Mouse (Mus musculus) liver (tissue): ENCODE data around the gene Pithd1.

Experiments used
- DNase-seq: peaks from one replicate; pipeline ENCODE4 v3.0.0-alpha.2; 2020; ENCODE audit warnings: mixed read lengths

Pithd1 gene

DNA sequence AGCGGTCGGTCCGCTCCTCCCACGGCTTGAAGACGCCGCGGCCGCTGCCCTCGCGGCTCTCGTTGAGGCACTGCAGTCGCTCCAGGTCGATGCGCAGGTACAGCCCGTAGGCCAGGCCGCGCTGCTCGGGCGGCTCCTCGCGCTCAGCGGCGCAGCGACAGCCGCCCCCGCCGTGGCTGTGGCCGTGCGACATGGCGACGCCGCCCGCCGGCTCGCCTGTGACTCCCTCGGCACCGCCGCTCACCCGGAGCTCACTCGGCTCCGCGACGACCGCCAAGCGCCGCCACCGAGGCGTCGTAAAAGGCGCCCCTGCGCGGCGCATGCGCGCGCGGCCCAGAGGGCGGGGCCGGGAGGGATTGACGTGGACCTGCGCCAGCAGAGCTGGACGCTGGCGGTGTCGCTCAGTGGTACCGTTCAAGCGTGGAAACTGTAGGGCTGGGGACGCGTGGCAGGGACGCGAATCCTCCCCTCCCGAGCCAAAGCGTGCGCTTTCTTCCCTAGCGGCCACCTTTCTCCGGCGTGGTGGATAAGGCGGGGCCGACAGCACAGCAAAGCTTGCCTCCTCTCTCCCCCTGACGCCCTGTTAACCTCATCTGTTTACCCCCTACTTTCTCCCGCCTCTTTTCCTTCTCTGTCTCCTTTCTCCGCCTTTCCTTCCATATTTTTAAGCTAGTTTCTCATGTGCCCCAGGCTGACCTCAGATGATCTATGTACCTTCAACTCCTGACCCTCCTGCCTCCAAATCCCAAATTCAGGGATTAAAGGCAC, at the start of gene Pithd1:
TSS of gene Pithd1 (minus strand) at position 322 of the 768 bp plus-strand sequence.
- peak; percentile 96 for DNase-seq

DNA sequence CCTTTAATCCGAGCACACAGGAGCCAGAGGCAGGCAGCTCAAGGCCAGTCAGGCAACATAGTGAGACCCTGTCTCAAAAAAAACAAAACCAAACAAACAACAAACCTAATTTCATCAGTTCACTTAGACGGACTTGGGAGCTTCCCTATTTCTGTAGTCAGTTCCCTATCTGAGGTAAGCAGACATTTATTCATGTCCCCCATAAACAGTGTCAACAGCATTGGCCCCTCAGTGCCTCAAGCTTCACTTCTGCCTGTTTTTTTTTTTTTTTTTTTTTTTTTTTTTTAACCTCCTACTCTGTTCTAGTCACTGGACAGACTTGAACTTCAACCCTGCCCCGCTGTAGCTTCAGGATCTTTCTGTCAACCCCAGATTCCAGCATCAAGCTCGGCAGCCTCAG, 48.0 kb upstream of the Pithd1 start:
- no peak for DNase-seq

DNA sequence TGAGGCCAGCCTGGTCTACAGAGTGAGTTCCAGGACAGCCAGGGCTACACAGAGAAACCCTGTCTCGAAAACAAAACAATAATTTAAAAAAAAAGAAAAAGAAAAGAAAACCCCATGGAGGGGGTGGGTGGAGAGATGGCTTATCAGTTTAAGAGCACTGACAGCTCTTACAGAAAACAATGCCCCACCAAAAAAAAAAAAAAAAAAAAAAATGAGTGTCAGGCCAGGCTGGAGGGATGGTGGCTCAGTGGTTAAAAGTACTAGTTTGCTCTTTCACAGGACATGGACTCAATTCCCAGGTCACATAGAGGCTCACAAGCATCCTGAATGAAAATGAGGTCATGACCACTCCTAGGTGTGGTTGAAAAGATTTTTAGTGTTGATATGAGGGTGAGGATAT, 46.2 kb upstream of the Pithd1 start:
- DNase-seq: no peak

DNA sequence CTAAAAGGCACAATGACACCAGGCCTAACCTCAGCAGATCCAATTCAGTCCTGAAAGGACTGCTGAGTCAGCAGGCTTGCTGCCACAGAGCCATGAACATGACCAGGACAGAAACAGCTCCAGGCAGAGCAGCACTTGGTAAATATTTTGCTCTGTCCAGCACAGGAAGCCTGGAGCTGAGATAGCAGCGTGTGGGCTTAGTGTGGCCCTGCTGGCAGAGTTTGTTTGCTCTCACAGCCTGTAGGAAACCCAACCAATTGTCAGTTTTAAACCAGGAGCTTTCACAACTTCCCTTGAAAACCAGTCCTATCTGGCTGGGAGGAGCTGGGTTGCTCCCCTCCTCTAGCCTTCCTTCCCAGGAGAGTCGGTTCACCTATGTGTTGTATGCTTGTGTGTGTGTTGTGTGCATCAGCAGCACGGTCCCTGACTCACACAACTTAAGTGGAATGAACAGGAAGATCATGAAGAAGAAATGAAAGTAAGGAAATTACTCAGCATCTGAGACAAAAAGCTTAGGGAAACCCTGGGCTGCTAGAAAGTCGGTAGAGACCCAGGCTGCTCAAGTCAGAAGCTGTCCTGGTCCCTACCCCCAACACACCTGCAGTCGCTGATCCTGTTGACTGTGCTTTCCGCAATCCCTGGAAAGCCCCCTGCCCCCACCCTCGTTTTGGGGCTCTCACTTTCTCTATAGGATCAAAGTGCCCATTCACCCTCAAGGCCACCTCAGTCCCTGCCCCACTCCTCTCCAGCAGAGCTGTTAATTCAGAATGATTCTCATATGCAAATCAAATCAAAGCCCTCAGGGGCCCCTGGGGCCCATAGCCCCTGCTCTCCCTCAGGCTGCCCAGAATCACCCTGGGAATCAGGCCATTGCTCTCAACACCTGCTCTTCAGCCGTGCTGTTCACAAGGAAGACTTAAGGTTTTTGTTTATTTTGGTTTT, 44.2 kb upstream of the Pithd1 start:
- DNase-seq: peak; percentile 68

DNA sequence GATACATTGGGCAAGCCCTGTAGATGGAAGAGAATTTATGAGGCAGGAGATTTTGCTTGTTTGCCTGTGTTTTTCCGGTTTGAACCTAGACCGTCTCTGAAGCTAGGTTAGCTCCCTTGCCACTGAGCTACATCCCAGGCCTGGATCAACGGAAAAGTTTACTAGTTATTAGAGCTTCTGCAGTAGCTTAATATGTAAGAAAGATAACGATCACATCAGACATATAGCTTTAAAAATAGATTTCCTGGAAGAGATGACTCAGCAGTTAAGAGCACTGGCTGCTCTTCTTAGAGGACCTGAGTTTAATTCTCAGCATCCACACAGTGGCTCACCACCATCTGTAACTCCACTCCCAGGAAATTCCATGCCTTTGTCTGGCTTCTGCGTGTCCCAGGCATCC, 41.6 kb upstream of the Pithd1 start:
- DNase-seq: no peak

DNA sequence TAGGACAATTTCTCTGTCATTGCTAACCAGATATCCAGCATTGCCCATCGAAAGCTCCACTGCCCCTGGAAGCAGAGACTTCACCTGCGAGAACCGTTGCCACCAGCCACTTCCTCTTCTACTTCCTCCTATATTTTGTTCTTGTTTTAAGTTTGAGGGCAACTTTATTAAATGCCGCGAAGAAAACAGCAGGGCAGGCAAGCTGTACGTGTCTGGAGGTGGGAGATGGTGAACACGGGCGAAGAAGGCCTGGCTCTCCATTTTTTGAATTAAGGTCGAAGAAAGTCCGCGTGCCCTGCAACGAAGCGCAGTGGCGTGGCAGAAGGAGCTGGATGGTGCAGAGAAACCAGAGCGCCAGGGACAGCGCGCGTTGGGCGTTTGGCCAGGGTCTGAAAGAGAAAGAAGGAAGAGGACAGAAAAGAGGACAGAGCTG, 41.1 kb upstream of the Pithd1 start:
- DNase-seq: no peak

DNA sequence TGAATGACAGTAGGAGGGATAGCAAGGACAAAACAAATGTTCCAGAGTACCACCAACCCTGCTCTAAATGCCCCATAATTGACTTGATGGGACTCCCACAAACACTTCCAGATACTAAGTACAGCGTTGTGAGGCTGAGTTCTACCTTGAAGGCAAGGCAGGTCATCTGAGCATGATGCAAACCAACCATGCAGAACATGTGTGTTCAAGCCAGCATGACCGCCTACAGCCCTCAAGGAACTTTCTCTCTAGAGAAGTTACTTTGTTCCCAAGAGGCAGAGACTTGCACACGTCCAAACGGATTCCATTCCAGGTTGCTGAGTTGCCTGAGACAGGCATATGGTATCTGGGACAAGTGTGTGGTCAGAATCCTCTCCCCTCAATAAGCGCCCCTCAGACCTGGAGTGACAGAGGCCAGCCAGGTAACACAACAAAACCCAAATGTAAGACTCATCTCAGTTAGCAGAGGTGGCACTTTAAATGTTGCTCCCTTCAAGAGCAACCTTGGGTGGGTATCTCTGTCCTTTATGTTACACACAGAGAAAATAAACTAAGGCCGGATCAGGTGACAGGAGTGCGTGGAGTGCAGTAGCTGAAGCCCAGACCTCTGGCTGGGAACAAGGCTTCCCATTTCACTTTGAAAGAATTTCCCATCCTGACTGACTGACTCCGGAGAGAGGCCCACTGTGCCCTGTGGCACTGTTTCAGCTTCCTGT, 40.5 kb upstream of the Pithd1 start:
- DNase-seq: no peak

DNA sequence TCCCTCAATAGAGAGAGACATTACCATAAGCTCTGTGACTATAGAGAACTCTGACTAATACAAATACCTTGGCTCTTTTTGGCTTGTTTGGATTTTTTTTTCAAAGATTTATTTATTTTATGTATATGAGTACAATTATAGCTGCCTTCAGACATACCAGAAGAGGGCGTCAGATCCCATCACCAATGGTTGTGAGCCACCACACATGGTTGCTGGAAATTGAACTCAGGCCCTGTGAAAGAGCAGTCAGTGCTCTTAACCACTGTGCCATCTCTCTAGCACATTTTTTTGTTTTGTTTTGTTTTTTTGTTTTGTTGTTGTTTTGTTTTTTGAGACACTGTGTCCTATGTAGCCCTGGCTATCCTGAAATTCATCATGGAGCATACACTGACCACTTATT, 38.3 kb upstream of the Pithd1 start:
- no peak for DNase-seq

DNA sequence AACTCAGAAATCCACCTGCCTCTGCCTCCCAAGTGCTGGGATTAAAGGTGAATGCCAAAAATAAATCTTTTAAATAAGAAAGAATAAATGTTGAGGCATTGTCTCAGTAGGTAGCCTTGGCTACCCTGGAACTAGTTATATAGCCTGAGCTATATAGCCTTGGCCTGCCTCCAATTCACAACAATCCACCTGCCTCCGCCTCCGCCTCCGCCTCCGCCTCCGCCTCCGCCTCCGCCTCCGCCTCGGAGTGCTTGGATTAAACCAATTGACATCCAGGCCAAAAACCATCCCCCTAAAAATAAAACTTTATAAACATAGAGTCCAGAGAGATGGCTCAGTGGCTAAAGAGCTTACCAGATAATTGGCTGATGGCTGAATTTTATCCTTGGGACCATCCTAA, 35.9 kb upstream of the Pithd1 start:
- DNase-seq: no peak

DNA sequence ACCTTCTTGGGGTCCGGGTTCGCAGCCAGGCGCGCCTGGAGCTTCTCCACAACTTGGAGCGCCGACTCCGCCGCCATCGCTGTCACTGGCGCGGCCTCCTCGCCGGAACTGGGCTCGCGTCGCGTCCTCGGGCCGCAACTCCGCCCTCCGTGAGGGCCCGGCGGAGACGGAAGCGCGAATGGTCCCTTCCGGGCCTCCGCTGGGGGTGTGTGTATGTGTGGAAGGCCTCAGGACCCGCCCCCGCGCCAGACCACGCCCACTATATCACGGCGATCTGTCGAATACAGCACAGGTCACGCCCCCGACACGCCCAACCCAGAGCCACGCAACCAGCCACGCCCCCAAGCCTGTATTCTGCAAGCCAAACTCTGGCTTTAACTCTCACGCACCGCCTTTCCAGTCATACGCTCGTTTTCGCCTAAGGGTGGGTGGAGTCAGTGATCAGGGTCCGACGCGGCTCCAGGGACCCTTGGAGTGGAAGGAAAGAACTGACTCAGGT, 34.5 kb upstream of the Pithd1 start, which contains the start of gene Eloa:
TSS of gene Eloa (minus strand) at position 215 of the 499 bp plus-strand sequence.
- peak; percentile 100 for DNase-seq

DNA sequence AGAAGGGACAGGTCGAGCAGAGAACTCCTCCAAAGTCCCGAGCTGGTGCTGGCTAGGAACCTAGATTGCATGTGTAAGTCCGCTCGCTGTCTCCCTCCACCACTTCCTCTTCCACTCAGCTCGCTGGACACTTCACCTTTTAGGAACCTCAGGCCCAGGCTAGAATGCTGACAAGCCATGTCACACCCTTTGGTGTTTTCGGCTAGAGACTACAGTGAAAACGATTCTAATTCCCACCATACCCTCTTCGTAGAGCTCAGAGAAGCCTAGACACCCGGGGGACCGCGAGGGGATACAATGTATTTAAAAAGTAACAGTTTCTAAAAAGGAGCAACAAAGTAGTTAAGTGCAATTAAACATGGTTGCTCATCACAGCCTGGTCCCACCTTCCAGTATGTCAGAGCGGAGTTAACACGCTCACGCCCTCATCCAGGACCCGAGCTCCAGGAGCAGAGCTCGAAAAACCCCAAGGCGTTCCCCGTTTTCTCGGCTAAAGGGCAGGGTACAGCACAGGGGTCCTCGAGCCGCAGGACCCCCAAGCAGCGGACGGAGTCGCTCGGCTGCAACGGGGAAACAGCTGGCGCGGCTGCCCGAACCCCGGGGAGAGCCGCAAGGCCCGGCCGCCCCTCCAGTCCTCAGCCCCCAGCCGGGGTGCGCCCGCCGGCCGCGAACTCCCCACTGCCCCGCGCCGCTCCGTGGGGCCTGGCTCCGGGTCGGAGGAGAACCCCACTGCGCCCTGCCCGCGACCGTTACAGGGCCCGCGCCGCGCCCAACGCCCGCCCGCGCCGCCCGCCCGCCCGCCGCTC, 33.9 kb upstream of the Pithd1 start:
- DNase-seq: peak; percentile 61

DNA sequence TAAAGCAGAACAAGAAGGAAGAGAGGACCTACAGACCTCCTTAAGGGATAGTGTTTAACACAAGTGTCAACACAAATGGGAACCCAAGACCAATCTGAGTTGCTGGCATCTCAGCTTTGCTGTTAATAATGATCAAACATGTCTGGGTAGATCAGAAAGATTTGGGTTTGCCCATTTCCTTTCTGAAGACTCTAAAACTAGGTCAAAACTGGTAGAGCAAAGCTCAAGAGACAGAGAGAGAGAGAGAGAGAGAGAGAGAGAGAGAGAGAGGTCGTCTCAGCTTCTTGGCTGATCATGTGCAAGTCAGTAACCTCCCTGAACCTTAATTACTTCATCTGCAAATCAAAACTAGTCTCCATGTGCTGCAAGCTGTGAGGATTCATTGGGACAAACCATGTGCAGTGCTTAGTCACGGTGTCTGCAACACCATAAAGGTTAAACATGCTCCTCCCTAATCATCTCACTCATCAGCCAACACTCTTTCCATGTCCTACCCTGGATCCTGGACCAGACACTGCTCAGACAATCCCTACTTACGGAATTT, 29.1 kb upstream of the Pithd1 start:
- no peak for DNase-seq

DNA sequence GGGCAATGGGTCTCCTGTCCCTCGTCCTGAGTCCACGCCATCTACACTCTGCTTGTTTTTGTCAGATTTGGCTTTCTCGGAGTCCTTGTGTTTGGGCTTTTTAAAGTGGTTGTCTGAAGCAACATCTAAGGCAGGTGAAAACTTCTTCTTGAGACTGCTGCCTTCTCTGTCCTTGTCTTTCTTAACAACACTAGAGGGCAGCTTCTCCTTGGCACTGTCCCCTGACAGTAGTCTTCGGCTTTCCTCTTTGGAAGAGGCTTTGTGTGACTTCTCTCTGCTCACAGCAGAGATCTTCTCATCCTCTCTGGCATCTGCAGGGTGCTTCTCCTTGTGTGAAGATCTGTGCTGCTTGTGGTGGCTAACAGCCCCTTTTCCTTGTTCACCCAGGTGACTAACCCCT, 23.5 kb upstream of the Pithd1 start:
- no peak for DNase-seq

DNA sequence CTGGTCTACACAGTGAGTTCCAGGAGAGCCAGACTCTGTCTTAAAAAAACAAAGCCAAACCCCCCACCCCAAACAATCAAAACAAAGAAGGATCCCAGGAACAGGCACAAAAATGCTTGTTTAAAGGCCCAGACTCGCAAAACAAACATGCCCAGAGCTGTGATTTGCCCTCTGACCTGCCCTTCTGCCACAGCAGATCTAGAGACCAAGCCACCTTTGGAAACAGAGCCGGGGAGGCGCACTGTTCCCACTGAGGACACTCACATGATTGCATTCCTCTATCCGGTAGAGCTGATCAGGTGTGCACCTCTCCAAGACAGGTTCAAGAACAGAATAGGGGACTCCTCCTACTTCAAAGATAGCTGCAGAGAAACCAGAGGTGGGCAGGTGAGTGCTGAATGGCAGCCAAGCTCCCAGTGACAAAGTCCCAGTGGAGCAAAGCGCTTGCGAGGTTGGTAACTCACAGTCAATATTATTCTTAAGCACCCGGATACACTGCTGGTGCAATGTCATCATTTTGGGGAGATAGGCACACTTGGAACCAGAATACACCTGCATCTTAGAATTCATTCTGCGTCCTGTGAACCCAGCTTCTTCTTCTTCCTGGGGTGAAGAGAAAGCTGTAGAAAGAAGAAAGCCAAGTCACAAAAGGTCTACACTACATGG, 21.9 kb upstream of the Pithd1 start:
- peak; percentile 31 for DNase-seq

DNA sequence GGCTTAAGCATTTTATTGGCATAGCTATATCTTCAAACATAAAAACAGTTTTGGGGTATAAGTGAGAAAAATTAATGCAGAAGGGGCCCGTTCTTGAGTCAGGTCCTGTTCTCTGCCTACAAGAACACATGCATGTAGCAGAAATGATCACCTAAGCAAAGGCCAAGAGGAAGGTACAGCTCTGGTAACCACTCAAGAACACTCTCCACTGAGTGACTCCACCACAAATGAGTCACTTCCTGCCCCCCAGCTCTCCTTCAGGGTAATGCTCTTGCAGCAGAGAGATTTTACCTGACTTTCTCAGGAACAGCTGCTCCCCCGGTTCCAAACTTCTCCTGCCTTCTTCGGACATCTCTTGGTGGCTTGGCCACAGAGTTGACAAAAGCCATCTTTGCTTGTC, 19.8 kb upstream of the Pithd1 start:
- DNase-seq: no peak

DNA sequence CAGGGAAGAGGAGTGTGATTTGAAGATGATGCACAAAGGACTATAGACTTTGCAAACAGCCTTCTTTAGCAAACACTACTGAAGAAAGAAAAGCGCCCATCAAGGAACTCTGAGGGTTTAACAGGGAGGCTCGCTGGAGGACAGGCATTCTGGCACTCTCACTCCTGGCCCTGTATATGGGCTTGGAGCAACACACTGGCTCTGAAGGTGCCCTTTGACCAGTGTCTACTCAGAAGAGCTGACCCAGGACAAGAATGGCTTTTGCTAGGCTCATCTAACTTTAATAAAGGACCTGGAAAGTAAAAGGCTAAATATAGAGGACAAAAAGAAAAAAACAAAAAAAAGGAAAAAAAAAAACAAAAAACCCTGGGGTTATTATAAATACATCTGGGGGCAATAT, 17.9 kb upstream of the Pithd1 start:
- no peak for DNase-seq

DNA sequence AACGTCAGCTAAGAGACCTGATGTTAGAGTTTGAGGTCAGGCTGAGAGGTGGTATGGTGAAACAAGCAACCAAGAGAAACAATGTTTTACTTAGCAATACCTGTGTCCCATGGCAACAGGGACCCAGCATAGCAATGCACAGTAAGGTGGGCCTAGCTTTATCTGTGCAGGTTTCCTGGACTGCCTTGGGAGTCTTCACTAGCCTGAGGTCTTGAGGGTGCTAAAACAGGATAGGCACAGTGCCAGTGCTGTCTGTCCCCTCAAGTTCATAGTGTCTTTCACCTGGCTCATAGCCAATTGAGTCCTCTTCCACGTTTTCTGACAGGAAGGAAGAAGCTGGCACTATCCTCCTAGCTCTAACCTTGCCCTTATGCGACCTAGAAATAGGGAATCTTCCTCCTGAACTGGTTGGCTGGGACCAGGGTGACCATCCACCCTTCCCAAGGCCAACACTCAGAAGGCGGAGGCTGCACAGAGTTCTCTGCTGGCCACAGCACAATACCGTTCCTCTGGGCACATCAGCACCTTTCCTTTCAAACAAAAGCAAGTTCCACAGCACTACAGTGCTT, 17.1 kb upstream of the Pithd1 start:
- DNase-seq: no peak

DNA sequence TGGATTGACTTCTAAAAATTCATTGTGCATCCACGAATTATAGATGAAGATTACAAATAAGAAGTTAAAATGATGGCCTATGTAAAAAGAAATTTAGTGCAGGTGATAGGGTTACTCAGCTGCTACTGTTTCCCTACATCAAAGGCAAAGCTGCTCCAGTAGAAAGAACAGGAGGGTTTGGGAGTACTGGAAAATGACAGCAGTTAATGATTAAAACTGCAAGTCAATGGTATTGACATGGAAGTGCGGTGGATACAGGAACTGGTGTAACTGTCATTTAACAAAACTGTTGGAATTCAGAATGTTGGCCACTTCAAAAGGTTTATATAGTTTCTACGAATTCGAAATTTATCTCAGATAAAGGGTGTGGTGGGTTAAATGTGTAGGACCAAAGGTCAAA, 8.1 kb upstream of the Pithd1 start:
- DNase-seq: no peak

DNA sequence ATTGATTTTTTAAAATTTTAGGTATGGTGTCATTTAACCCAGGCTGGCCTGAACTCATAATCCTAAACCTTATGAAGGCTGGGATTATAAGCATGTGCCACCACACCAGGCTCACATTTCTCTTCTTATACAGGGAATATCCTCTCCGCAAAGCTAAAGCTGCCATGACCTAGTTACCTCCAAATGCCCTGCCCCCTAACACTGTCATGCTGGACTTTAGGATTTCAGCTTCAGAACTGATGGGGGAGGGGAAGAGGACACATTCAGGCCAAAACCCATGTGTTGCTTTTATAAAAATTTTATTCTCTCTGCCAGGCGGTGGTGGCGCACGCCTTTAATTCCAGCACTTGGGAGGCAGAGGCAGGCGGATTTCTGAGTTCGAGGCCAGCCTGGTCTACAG, 6.9 kb upstream of the Pithd1 start:
- DNase-seq: no peak

DNA sequence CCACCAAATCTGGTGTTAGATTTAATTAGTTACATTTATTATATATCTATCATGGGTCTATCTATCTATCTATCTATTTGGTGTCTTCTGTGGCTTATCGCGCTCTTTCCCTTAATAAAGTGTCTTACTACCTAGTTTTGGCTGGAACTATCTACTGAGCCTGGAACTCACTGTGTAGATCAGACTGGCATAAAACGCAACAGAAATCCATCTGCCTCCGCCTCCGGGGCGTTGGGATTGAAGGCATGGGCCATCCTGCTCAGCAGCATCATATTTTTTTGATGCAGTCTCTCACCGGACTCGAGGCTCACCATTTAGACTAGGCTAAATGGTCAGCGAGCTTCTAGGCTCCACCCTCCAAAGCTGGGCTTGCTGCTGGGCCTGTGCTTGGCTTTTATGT, 650 bp upstream of the Pithd1 start:
- DNase-seq: no peak
